Mouse (Mus musculus) embryonic fibroblast, embryonic 13.5 days (primary cell): ENCODE results near the gene Cd300lg.

Experiments used
- CTCF ChIP-seq: IDR thresholded peaks from 2 replicates; pipeline ENCODE4 v1.5.1; 2011; ENCODE audit warnings: mild to moderate bottlenecking, control low read depth, low read length, moderate library complexity, borderline replicate concordance; ENCODE audit not compliant: insufficient read depth
- POLR2A ChIP-seq: IDR thresholded peaks from 2 replicates; pipeline ENCODE4 v1.6.1; 2011; ENCODE audit warnings: low read depth, mild to moderate bottlenecking, control low read depth, low read length, moderate library complexity

GRCm38 (mm10) chr11:102063076-102063475 lies 21.8 kb downstream of the Cd300lg start:
- TF ChIP-seq CTCF (no peak), POLR2A (no peak)
